Mouse (Mus musculus) lung, postnatal 10 days (tissue): Measurements from ENCODE around the gene Vars.
A peak's percentile ranks its signal among the peaks of the same experiment; 100 is the strongest.

Experiments used
- DNase-seq: peaks from one replicate; pipeline ENCODE4 v3.0.0; 2021

Gene Vars

GRCm38 (mm10) chr17:35050126-35050750 lies 49.5 kb downstream of the Vars start:
- peak; percentile 93 for DNase-seq

- DNase-seq, result peak; percentile 92
Measured at GRCm38 (mm10) chr17:35051156-35052086, 50.6 kb downstream of the Vars start.

DNA sequence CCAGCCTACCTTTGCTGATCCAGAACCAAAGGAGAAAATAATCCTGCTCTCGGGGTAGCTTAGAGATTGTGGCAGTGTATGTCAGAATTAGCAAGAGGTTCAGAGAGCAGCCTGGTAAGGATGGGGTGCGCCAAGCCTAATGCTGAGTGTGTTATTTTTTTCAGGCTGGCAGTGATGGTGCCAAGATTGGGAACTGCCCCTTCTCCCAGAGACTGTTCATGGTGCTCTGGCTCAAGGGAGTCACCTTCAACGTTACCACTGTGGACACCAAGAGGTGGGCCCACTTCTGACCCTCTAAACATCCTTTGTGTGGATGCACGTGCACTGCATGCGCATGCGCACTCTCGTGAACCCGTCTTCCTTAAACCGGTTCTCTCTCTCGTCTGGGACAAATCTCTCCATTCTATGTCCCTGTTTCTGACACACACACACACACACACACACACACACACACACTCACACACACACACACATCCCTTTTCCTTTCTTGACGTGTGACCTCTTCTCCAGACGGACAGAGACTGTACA lies 51.5 kb downstream of the Vars start:
- DNase-seq, result no peak

DNA sequence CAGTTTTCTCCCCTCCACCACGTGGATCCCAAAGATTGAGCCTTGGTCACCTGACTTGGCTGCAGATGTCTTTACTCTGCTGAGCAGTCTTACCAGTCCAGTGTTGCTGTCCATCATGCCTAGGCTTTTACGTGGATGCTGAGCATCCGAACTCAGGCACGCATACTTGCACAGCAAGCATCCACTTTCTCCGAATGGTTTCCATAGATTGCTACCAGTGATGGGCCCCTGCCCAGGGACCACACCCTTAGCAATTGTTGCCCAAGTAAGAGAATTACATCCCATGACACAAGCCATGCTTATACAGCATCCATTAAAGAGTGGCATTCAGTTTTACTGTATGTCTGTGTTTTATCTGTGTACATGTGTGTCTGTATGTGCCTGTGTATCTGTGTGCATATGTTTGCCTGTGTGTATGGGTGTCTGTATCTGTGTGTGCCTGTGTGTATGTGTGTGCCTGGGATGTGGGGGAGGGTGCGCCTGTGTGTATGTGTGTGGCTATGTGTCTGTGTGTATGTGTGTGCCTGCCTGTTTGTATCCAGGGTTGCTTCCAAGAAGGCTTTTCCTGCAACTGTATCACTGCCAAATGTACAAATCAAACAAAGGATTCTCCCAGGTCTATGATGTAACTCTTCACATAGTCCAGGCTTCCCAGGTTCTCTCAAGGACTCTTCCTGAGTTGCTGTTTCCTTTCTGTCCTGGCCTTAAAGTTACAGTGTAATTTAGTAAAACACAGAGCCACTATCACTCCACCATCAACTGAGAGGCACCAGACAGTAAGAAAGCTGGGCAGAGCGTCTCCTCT lies 55.1 kb downstream of the Vars start:
- DNase-seq, result peak; percentile 43

GRCm38 (mm10) chr17:35057090-35057489 lies 56.3 kb downstream of the Vars start:
- no peak for DNase-seq

GRCm38 (mm10) chr17:35058316-35058715 lies 57.5 kb downstream of the Vars start:
- DNase-seq, result no peak

GRCm38 (mm10) chr17:35058911-35059892 lies 58.4 kb downstream of the Vars start, which contains the start of gene Ddah2:
Ddah2 (plus strand) TSS chr17:35059035.
- peak; percentile 97 for DNase-seq

DNA sequence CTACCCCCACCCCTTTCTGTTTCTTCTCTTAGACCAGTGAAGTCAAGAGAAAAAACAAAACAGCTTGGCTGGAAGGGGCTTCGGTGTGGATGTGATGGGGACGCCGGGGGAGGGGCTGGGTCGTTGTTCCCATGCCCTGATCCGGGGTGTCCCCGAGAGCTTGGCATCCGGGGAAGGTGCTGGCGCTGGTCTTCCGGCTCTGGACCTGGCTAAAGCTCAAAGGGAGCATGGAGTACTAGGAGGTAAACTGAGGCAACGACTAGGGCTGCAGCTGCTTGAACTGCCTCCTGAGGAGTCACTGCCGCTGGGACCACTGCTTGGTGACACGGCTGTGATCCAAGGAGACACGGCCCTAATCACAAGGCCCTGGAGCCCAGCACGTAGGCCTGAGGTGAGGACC lies 59.3 kb downstream of the Vars start:
- no peak for DNase-seq

GRCm38 (mm10) chr17:35060737-35061297 lies 60.0 kb downstream of the Vars start:
- DNase-seq, result peak; percentile 70

GRCm38 (mm10) chr17:35061299-35061698 lies 60.5 kb downstream of the Vars start:
- DNase-seq, result no peak

DNA sequence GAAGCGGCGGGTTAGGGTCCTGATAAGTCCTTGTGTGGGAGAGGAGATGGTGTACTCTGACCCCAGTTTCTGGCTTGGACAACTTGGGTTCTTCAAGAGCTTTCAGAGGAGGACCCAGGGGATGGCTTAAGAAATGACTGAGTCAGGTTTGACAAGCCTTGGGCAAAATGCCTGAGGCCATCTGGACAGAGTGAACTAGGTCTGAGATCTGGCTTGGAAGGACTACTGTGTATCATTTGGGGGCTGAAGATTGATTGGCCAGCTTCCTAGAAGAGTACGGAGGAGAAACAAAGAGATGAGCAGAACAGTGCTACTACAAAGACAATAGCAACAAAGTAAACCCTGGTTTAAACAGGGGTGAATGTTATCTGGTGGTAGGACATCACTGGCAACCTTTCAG lies 62.7 kb downstream of the Vars start:
- DNase-seq, result no peak

- no peak for DNase-seq
Measured at GRCm38 (mm10) chr17:35064378-35064877, 63.6 kb downstream of the Vars start.

GRCm38 (mm10) chr17:35064951-35065947 lies 64.5 kb downstream of the Vars start, which contains the start of gene Ly6g6c:
Ly6g6c (plus strand) TSS chr17:35065388.
- DNase-seq, result peak; percentile 88
